Mouse (Mus musculus): ENCODE data around the gene Rps28. TPM values are rescaled to one million over a fixed set of nuclear protein-coding genes. Genes with fewer than 3 reads are reported as not detected.

Rps28 gene
- total RNA-seq, 1 experiment, result 5,476 TPM

DNA sequence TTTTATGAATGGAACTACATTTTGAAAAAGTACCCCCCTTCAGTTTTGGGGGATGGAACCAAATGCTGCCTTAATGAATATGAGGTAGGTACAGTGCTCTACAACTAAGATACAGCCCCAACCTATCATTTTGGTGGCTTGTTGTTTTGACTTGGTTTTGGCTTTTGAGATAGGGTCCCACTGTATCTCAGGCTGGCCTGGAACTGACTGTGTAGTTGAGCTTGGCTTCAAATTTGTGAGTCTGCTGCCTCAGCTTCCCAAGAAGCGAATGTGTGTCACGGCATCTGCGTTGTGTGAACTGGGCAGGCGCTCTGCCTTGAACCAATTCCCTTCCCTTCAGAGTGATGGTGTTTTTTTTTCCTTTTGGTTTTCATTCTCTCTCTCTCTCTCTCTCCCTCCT is 52.7 kb downstream of the Rps28 start:
- peaks cover 8% of the 10 kb centered on the region; the same call in 1 of the 2 replicates for H3K36me3 ChIP-seq (ENCODE audit: control insufficient read depth, insufficient read depth, low read length, poor library complexity, severe bottlenecking)
- in situ Hi-C loops (cut with MboI; ENCODE audit: low sequenced_read_pairs in 2 of 2, unreplicated experiment in 2 of 2), result no loop called here
- TF ChIP-seq HCFC1 (IDR thresholded peaks at IDR 0.05; ENCODE audit: borderline replicate concordance, insufficient read depth, low read length) (no peak), ZNF384 (IDR thresholded peaks at IDR 0.05; ENCODE audit: low read depth, low read length) (no peak), MAFK (IDR thresholded peaks at IDR 0.05; ENCODE audit: insufficient read depth, low read depth, low read length) (no peak), CHD2 (IDR thresholded peaks at IDR 0.05; ENCODE audit: low read depth, low read length) (no peak), ZC3H11A (IDR thresholded peaks at IDR 0.05; ENCODE audit: borderline replicate concordance, low read depth, low read length) (no peak)
- H3K4me3 ChIP-seq (ENCODE audit: insufficient read depth in 1 of 2, low read depth in 1 of 2, low read length in 2 of 2, poor library complexity in 1 of 2, severe bottlenecking in 1 of 2), result no peak overlapping the region
- no peaks in the 10 kb centered on the region for H3K9me3 ChIP-seq (ENCODE audit: control insufficient read depth, insufficient read depth, low read depth, low read length)
- H3K4me1 ChIP-seq (ENCODE audit: control insufficient read depth in 2 of 2, insufficient read depth in 2 of 2, low read length in 2 of 2, poor library complexity in 1 of 2), result no peaks in the 10 kb centered on the region
- no peak overlapping the region for H3K27ac ChIP-seq (ENCODE audit: insufficient read depth, low read depth, low read length, poor library complexity, severe bottlenecking)
- no peak for DNase-seq (ENCODE audit: low read depth, low spot score)
- H3K9ac ChIP-seq (ENCODE audit: insufficient read depth, low read depth, low read length, poor library complexity, severe bottlenecking), result no peak overlapping the region

Other genes with a start within 250 kb of the Rps28 start
- gene Zfp414, start 195.5 kb downstream of the Rps28 start, total RNA-seq (2012; rRNA removed), result 13.6 and 19.8 TPM in 2 replicates
- gene Pram1, start 186.5 kb downstream of the Rps28 start, total RNA-seq (2012; rRNA removed), result 0.45 and 0.69 TPM in 2 replicates
- gene Hnrnpm, start 137.7 kb downstream of the Rps28 start, total RNA-seq (2012; rRNA removed), result 151 and 195 TPM in 2 replicates
- gene March2, start 105.9 kb downstream of the Rps28 start, total RNA-seq (2012; rRNA removed), result 14.3 and 17.4 TPM in 2 replicates
- 26.0 and 34.8 TPM in 2 replicates for gene Rab11b, start 64.0 kb downstream of the Rps28 start, total RNA-seq (2012; rRNA removed)
- 30.5 and 39.3 TPM in 2 replicates for gene Angptl4, start 42.7 kb downstream of the Rps28 start, total RNA-seq (2012; rRNA removed)
- 81.1 and 165 TPM in 2 replicates for gene Kank3, start 14.0 kb downstream of the Rps28 start, total RNA-seq (2012; rRNA removed)
- gene Ndufa7, start within 50 bp of the Rps28 start, total RNA-seq (2012; rRNA removed), result 639 and 871 TPM in 2 replicates
- gene Cd320, start 18.5 kb upstream of the Rps28 start, total RNA-seq (2012; rRNA removed), result 131 and 228 TPM in 2 replicates
- 11.6 and 19.7 TPM in 2 replicates for gene Gm7029, start 49.3 kb upstream of the Rps28 start, total RNA-seq (2012; rRNA removed)
- 149 and 187 TPM in 2 replicates for gene Kifc1, start 66.1 kb upstream of the Rps28 start, total RNA-seq (2012; rRNA removed)
- 33.2 and 46.0 TPM in 2 replicates for gene Platr17, start 80.6 kb upstream of the Rps28 start, total RNA-seq (2012; rRNA removed)
- gene Daxx, start 84.9 kb upstream of the Rps28 start, total RNA-seq (2012; rRNA removed), result 67.3 and 73.7 TPM in 2 replicates
- 39.4 and 64.9 TPM in 2 replicates for gene Tapbp, start 91.3 kb upstream of the Rps28 start, total RNA-seq (2012; rRNA removed)
- 32.8 and 34.8 TPM in 2 replicates for gene Zbtb22, start 91.3 kb upstream of the Rps28 start, total RNA-seq (2012; rRNA removed)
- 65.8 and 129 TPM in 2 replicates for gene Rgl2, start 105.0 kb upstream of the Rps28 start, total RNA-seq (2012; rRNA removed)
- 175 and 201 TPM in 2 replicates for gene Pfdn6, start 115.8 kb upstream of the Rps28 start, total RNA-seq (2012; rRNA removed)
- 65.6 and 78.2 TPM in 2 replicates for gene Wdr46, start 116.1 kb upstream of the Rps28 start, total RNA-seq (2012; rRNA removed)
- 10.3 and 15.3 TPM in 2 replicates for gene B3galt4, start 126.9 kb upstream of the Rps28 start, total RNA-seq (2012; rRNA removed)
- gene Vps52, start 131.2 kb upstream of the Rps28 start, total RNA-seq (2012; rRNA removed), result 23.2 and 24.8 TPM in 2 replicates
- gene Rps18, start 131.4 kb upstream of the Rps28 start, total RNA-seq (2012; rRNA removed), result 4,706 and 5,724 TPM in 2 replicates
- gene H2-K1, start 175.8 kb upstream of the Rps28 start, total RNA-seq (2012; rRNA removed), result 69.5 and 155 TPM in 2 replicates
- gene Ring1, start 200.1 kb upstream of the Rps28 start, total RNA-seq (2012; rRNA removed), result 5.6 and 8.9 TPM in 2 replicates
- 15.5 and 27.7 TPM in 2 replicates for gene H2-Ke6, start 203.5 kb upstream of the Rps28 start, total RNA-seq (2012; rRNA removed)
- 253 and 394 TPM in 2 replicates for gene Slc39a7, start 207.1 kb upstream of the Rps28 start, total RNA-seq (2012; rRNA removed)
- gene Rxrb, start 207.2 kb upstream of the Rps28 start, total RNA-seq (2012; rRNA removed), result 52.4 and 79.2 TPM in 2 replicates
- 1.3 and 1.4 TPM in 2 replicates for gene Col11a2, start 214.9 kb upstream of the Rps28 start, total RNA-seq (2012; rRNA removed)